Mouse (Mus musculus) lung, postnatal 0 days (tissue): ENCODE results near the gene Cacna2d3. TPM values are rescaled to one million over a fixed set of nuclear protein-coding genes. Genes with fewer than 3 reads are reported as not detected.

Source experiments
- ATAC-seq: fragments of 200-750 bp; cut with Nextera tagmentation; 2 replicates; pipeline ENCODE4 v1.8.0; 2017; ENCODE audit warnings: moderate library complexity
- DNase-seq: peaks from one replicate; pipeline ENCODE4 v3.0.0-alpha.2; 2016; ENCODE audit warnings: low spot score
- H3K27ac ChIP-seq: fragments of 300-500 bp; sonication (generic); 2 replicates; pipeline ENCODE4 v1.5.1; 2014; ENCODE audit warnings: antibody characterized with exemption, mild to moderate bottlenecking, low read length, mixed read lengths
- H3K27me3 ChIP-seq: fragments of 300-500 bp; sonication (generic); replicated peaks from 2 replicates; pipeline ENCODE4 v1.6.1; 2014; ENCODE audit warnings: low read length, mixed read lengths; ENCODE audit not compliant: insufficient read depth
- H3K36me3 ChIP-seq: fragments of 300-500 bp; sonication (generic); 2 replicates; pipeline ENCODE4 v1.6.1; 2014; ENCODE audit warnings: low read length, mixed read lengths; ENCODE audit not compliant: insufficient read depth
- H3K4me1 ChIP-seq: fragments of 300-500 bp; sonication (generic); 2 replicates; pipeline ENCODE4 v1.6.1; 2014; ENCODE audit warnings: antibody characterized with exemption, low read depth, low read length, mixed read lengths; ENCODE audit not compliant: insufficient read depth
- H3K4me2 ChIP-seq: fragments of 300-500 bp; sonication (generic); replicated peaks from 2 replicates; pipeline ENCODE4 v1.6.1; 2014; ENCODE audit warnings: low read depth, mild to moderate bottlenecking, low read length, moderate library complexity, mixed read lengths
- H3K4me3 ChIP-seq: fragments of 300-500 bp; sonication (generic); 2 replicates; pipeline ENCODE4 v1.5.1; 2014; ENCODE audit warnings: low read depth, low read length
- H3K9ac ChIP-seq: fragments of 300-500 bp; sonication (generic); replicated peaks from 2 replicates; pipeline ENCODE4 v1.6.1; 2014; ENCODE audit warnings: low read depth, mild to moderate bottlenecking
- H3K9me3 ChIP-seq: fragments of 300-500 bp; sonication (generic); 2 replicates; pipeline ENCODE4 v1.6.1; 2016; ENCODE audit warnings: low read length, mixed read lengths
- CTCF ChIP-seq: IDR thresholded peaks from 2 replicates; pipeline ENCODE4 v1.5.1; 2016; ENCODE audit warnings: antibody characterized with exemption, mild to moderate bottlenecking
- EP300 ChIP-seq: IDR thresholded peaks from 2 replicates; pipeline ENCODE4 v1.6.1; 2016; ENCODE audit warnings: antibody characterized with exemption, mild to moderate bottlenecking, control low read depth
- WGBS: fragments of 180-500 bp; shearing (Covaris S2); extraction: QIAGEN DNeasy Blood & Tissue Kit; methylation state at CpG from one replicate; pipeline ENCODE4 v1.1.7; 2014; 5-methylcytosine and 5-hydroxymethylcytosine counted together
- polyA plus RNA-seq: library from polyadenylated mRNA; unstranded; fragments of >200 nt; fragmentation: Nextera tagmentation; extraction: Ambion mirVana; gene quantifications from 2 replicates; pipeline ENCODE4 v1.2.1, GENCODE M21; 2015

The Cacna2d3 gene
- polyA plus RNA-seq, 1 experiment from 2014 or later: 0.50 TPM

GRCm38 (mm10) chr14:29243516-29243915 lies 478.1 kb downstream of the Cacna2d3 start:
- Histone ChIP-seq H3K27me3 (no peaks in the 10 kb centered on the region), H3K36me3 (no peaks in the 10 kb centered on the region), H3K27ac (no peak overlapping the region), H3K4me1 (no peaks in the 10 kb centered on the region), H3K4me3 (no peak overlapping the region), H3K9ac (no peak overlapping the region), H3K9me3 (peaks cover 7% of the 10 kb centered on the region), H3K4me2 (no peak overlapping the region)
- TF ChIP-seq EP300 (no peak), CTCF (no peak)
- DNase-seq (no peak), ATAC-seq (no peak)
- 65% methylated on average over 2 of the region's 2 CpGs for WGBS

- 82% methylated on average over 3 of the region's 3 CpGs for WGBS
- Histone ChIP-seq H3K36me3 (no peaks in the 10 kb centered on the region), H3K4me1 (no peaks in the 10 kb centered on the region), H3K27me3 (no peaks in the 10 kb centered on the region), H3K9ac (no peak overlapping the region), H3K4me2 (no peak overlapping the region), H3K9me3 (no peaks in the 10 kb centered on the region), H3K4me3 (no peak overlapping the region), H3K27ac (no peak overlapping the region)
- TF ChIP-seq CTCF (no peak), EP300 (no peak)
- no peak for DNase-seq
- no peak for ATAC-seq
These were observed 483.2 kb downstream of the Cacna2d3 start for GRCm38 (mm10) chr14:29238446-29238845.

- DNase-seq: no peak
- H3K4me2 ChIP-seq: no peak overlapping the region
- ATAC-seq: no peak
- no peak for TF ChIP-seq CTCF
- TF ChIP-seq EP300: no peak
- H3K9me3 ChIP-seq: no peaks in the 10 kb centered on the region
- H3K9ac ChIP-seq: no peak overlapping the region
- H3K4me1 ChIP-seq: no peaks in the 10 kb centered on the region
- no peak overlapping the region for H3K4me3 ChIP-seq
- H3K27me3 ChIP-seq: no peaks in the 10 kb centered on the region
- H3K36me3 ChIP-seq: no peaks in the 10 kb centered on the region
- 48% methylated on average over 19 of the region's 19 CpGs for WGBS
- no peak overlapping the region for H3K27ac ChIP-seq
These were observed 492.5 kb downstream of the Cacna2d3 start for GRCm38 (mm10) chr14:29228976-29229716.

- H3K9ac ChIP-seq: no peak overlapping the region
- ATAC-seq (no peak), DNase-seq (no peak)
- TF ChIP-seq EP300: no peak
- TF ChIP-seq CTCF: no peak
- no peak overlapping the region for H3K4me2 ChIP-seq
- no peaks in the 10 kb centered on the region for H3K36me3 ChIP-seq
- H3K27ac ChIP-seq: no peak overlapping the region
- no peaks in the 10 kb centered on the region for H3K4me1 ChIP-seq
- H3K27me3 ChIP-seq: no peaks in the 10 kb centered on the region
- H3K9me3 ChIP-seq: no peaks in the 10 kb centered on the region
- H3K4me3 ChIP-seq: no peak overlapping the region
These were observed 493.2 kb downstream of the Cacna2d3 start for GRCm38 (mm10) chr14:29228471-29228870.

- H3K4me3 ChIP-seq: no peak overlapping the region
- H3K4me1 ChIP-seq: no peaks in the 10 kb centered on the region
- no peak overlapping the region for H3K9ac ChIP-seq
- no peak overlapping the region for H3K4me2 ChIP-seq
- H3K36me3 ChIP-seq: no peaks in the 10 kb centered on the region
- no peaks in the 10 kb centered on the region for H3K9me3 ChIP-seq
- no peak for ATAC-seq
- DNase-seq: no peak
- H3K27ac ChIP-seq: no peak overlapping the region
- TF ChIP-seq EP300 (no peak), CTCF (no peak)
- H3K27me3 ChIP-seq: no peaks in the 10 kb centered on the region
- WGBS: 54% methylated on average over 2 of the region's 2 CpGs
These were observed 493.7 kb downstream of the Cacna2d3 start for GRCm38 (mm10) chr14:29227959-29228358.

GRCm38 (mm10) chr14:29225754-29226365 lies 495.8 kb downstream of the Cacna2d3 start:
- no peak overlapping the region for H3K27ac ChIP-seq
- ATAC-seq: no peak
- DNase-seq: no peak
- no peaks in the 10 kb centered on the region for H3K4me1 ChIP-seq
- TF ChIP-seq EP300 (no peak), CTCF (no peak)
- no peak overlapping the region for H3K9ac ChIP-seq
- H3K36me3 ChIP-seq: no peaks in the 10 kb centered on the region
- H3K4me2 ChIP-seq: no peak overlapping the region
- H3K9me3 ChIP-seq: no peaks in the 10 kb centered on the region
- no peaks in the 10 kb centered on the region for H3K27me3 ChIP-seq
- H3K4me3 ChIP-seq: no peak overlapping the region
- whole genome bisulfite sequencing: 59% methylated on average over 2 of the region's 2 CpGs
